Mouse (Mus musculus): ENCODE measurements at regions not wholly inside any gene's neighbourhood (a gene's known extent, or its start where the extent isn't known, plus 50 kb on each side); places are given as distances from the start of the nearest gene placed in this dataset.

GRCm38 (mm10) chr4:106859476-106859875 is 51.0 kb upstream of the Ssbp3 start:
- no peaks in the 10 kb centered on the region for H3K9me3 ChIP-seq (replicated peaks)
- H3K27ac ChIP-seq (ENCODE audit: poor library complexity, severe bottlenecking): peak overlapping the region; percentile 61
- 0 out of 2 replicates have a peak, but pooled peaks cover 6% of the 10 kb centered on the region for H3K27me3 ChIP-seq (replicated peaks)
- no peak overlapping the region for H3K9ac ChIP-seq
- no peak overlapping the region for H3K4me3 ChIP-seq
- peak; percentile 31; the same call in 1 of the 2 replicates for ATAC-seq (ENCODE audit: insufficient number of reproducible peaks, low FRiP score)
- H3K36me3 ChIP-seq: no peaks in the 10 kb centered on the region
- no peak overlapping the region for H3K4me2 ChIP-seq
- peaks cover 72% of the 10 kb centered on the region for H3K4me1 ChIP-seq (replicated peaks)

- WGBS: 66% methylated on average over 13 of the region's 13 CpGs
- Histone ChIP-seq H3K4me1 (replicated peaks) (peaks cover 76% of the 10 kb centered on the region), H3K27ac (ENCODE audit: poor library complexity, severe bottlenecking) (no peak overlapping the region), H3K4me2 (no peak overlapping the region), H3K36me3 (no peaks in the 10 kb centered on the region), H3K9ac (no peak overlapping the region), H3K9me3 (replicated peaks) (no peaks in the 10 kb centered on the region), H3K4me3 (no peak overlapping the region), H3K27me3 (replicated peaks) (0 out of 2 replicates have a peak, but pooled peaks cover 6% of the 10 kb centered on the region)
- no peak for ATAC-seq (ENCODE audit: insufficient number of reproducible peaks, low FRiP score)
Observed at GRCm38 (mm10) chr4:106858357-106859088, 52.0 kb upstream of the Ssbp3 start.

GRCm38 (mm10) chr4:106855771-106856170 is 51.0 kb upstream of the Acot11 start:
- H3K27ac ChIP-seq (ENCODE audit: poor library complexity, severe bottlenecking): no peak overlapping the region
- WGBS: 19% methylated on average over 19 of the region's 19 CpGs
- H3K4me3 ChIP-seq: no peak overlapping the region
- H3K4me1 ChIP-seq (replicated peaks): peaks cover 49% of the 10 kb centered on the region
- H3K36me3 ChIP-seq: no peaks in the 10 kb centered on the region
- H3K9ac ChIP-seq: no peak overlapping the region
- ATAC-seq (ENCODE audit: insufficient number of reproducible peaks, low FRiP score): no peak
- H3K9me3 ChIP-seq (replicated peaks): no peaks in the 10 kb centered on the region
- 0 out of 2 replicates have a peak, but pooled peaks cover 6% of the 10 kb centered on the region for H3K27me3 ChIP-seq (replicated peaks)
- H3K4me2 ChIP-seq: 0 out of 2 replicates have a peak overlapping the region, but pooled peaks have one; percentile 4

- ATAC-seq (ENCODE audit: insufficient number of reproducible peaks, low FRiP score): peak; percentile 47; the same call in 1 of the 2 replicates
- 0 out of 2 replicates have a peak, but pooled peaks cover 6% of the 10 kb centered on the region for H3K27me3 ChIP-seq (replicated peaks)
- H3K4me3 ChIP-seq: no peak overlapping the region
- H3K9ac ChIP-seq: peak overlapping the region; percentile 56; the same call in 1 of the 2 replicates
- H3K4me2 ChIP-seq: peak overlapping the region; percentile 46
- no peaks in the 10 kb centered on the region for H3K9me3 ChIP-seq (replicated peaks)
- WGBS: 15% methylated on average over 13 of the region's 15 CpGs
- H3K4me1 ChIP-seq (replicated peaks): peaks cover 38% of the 10 kb centered on the region
- no peak overlapping the region for H3K27ac ChIP-seq (ENCODE audit: poor library complexity, severe bottlenecking)
- H3K36me3 ChIP-seq: no peaks in the 10 kb centered on the region
Observed at GRCm38 (mm10) chr4:106854361-106855309, 49.8 kb upstream of the Acot11 start.

All from heart, embryonic 12.5 days (tissue).